Mouse (Mus musculus) heart, embryonic 13.5 days (tissue): Measurements from ENCODE around the gene Rpl4. TPM values are rescaled to one million over a fixed set of nuclear protein-coding genes. Genes with fewer than 3 reads are reported as not detected.
"Not testable (repeated sequence)": the region's sequence is repeated elsewhere in the genome, so short reads cannot be mapped to it uniquely, and the experiment has no call there.

Experiments used
- ATAC-seq: fragments of 200-750 bp; cut with Nextera tagmentation; 2 replicates; pipeline ENCODE4 v1.8.0; 2017; ENCODE audit warnings: moderate TSS enrichment; ENCODE audit not compliant: insufficient number of reproducible peaks, low FRiP score, low TSS enrichment; ENCODE audit errors: extremely low read depth
- H3K27ac ChIP-seq: fragments of 300-500 bp; sonication (generic); replicated peaks from 2 replicates; pipeline ENCODE4 v1.5.1; 2015; ENCODE audit warnings: moderate library complexity, mild to moderate bottlenecking, inconsistent platforms
- H3K27me3 ChIP-seq: fragments of 300-500 bp; sonication (generic); replicated peaks from 2 replicates; pipeline ENCODE4 v1.6.1; 2015; ENCODE audit warnings: mild to moderate bottlenecking, inconsistent platforms
- H3K36me3 ChIP-seq: fragments of 300-500 bp; sonication (generic); 2 replicates; pipeline ENCODE4 v1.6.1; 2015; ENCODE audit warnings: mild to moderate bottlenecking, inconsistent platforms
- H3K4me1 ChIP-seq: fragments of 300-500 bp; sonication (generic); 2 replicates; pipeline ENCODE4 v1.6.1; 2015; ENCODE audit warnings: inconsistent platforms
- H3K4me2 ChIP-seq: fragments of 300-500 bp; sonication (generic); 2 replicates; pipeline ENCODE4 v1.6.1; 2015; ENCODE audit warnings: inconsistent platforms, mild to moderate bottlenecking, moderate library complexity
- H3K4me3 ChIP-seq: fragments of 300-500 bp; sonication (generic); 2 replicates; pipeline ENCODE4 v1.5.1; 2015; ENCODE audit warnings: moderate library complexity, mild to moderate bottlenecking, inconsistent platforms
- H3K9ac ChIP-seq: fragments of 300-500 bp; sonication (generic); 2 replicates; pipeline ENCODE4 v1.6.1; 2015; ENCODE audit warnings: inconsistent platforms, mild to moderate bottlenecking, moderate library complexity
- H3K9me3 ChIP-seq: fragments of 300-500 bp; sonication (generic); 2 replicates; pipeline ENCODE4 v1.6.1; 2016; ENCODE audit warnings: inconsistent platforms
- WGBS: fragments of 180-500 bp; shearing (Covaris S2); methylation state at CpG from one replicate; pipeline ENCODE4 v1.1.7; 2015; ENCODE audit warnings: mixed read lengths; 5-methylcytosine and 5-hydroxymethylcytosine counted together
- polyA plus RNA-seq: library from polyadenylated mRNA; unstranded; fragments of >200 nt; fragmentation: Nextera tagmentation; extraction: Ambion mirVana; gene quantifications from 2 replicates; pipeline ENCODE4 v1.2.1, GENCODE M21; 2015

Gene Rpl4
- 707 and 780 TPM in 2 replicates for polyA plus RNA-seq

DNA sequence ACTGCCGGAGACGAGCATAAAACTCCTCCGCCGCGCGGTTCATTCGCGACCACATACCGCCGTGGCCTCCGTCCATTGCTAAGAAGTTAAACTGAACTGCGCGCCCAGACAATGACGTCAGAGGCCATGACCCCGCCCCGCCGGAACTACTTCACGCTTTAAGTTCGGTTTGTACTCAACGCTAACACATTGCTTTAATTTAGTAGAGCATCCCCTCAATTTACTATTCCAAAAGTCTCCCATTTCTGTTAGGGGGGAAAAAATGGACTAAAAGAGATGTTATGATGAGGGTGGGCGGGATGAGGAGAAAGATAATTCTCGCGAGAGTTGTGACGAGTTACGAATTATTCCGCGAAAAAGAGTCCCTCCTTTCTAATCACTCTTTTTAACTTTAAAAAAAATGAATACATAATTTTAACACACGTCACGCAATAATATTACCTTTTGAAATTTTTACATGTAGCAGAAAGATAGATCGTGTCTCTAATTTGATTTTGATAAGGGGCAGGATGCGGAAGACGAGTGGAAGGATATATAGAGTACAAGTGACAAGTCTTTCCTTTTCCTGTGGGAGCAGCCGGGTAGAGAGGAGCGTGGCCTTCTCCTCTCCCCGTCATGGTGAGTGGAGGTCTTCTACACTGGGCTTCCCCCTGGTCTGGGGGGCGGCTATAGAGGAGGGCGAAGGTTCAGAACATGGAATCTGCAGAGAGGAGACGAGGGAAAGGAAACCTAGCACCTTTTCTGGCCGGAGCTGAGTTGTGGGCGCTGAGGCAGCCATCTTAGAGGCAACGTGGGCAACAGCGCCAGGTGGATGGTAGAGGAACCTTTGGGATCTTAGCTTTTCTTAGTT lies at the start of gene Rpl4, which contains the start of gene Zwilch:
Rpl4 (plus strand) TSS at position 560 of the 850 bp plus-strand sequence.
Zwilch (minus strand) TSS at position 289 of the 850 bp plus-strand sequence.
- Histone ChIP-seq H3K4me1 (peaks cover 33% of the 10 kb centered on the region), H3K36me3 (peaks cover 39% of the 10 kb centered on the region), H3K9me3 (no peaks in the 10 kb centered on the region), H3K27ac (peak within 1 kb of the TSS; percentile 90), H3K9ac (peak within 1 kb of the TSS; percentile 97), H3K27me3 (no peaks in the 10 kb centered on the region), H3K4me2 (peak within 1 kb of the TSS; percentile 86), H3K4me3 (peak within 1 kb of the TSS; percentile 95)
- ATAC-seq: peak; percentile 65; the same call in 1 of the 2 replicates
- under 1% methylated on average over 42 of the region's 42 CpGs for WGBS

DNA sequence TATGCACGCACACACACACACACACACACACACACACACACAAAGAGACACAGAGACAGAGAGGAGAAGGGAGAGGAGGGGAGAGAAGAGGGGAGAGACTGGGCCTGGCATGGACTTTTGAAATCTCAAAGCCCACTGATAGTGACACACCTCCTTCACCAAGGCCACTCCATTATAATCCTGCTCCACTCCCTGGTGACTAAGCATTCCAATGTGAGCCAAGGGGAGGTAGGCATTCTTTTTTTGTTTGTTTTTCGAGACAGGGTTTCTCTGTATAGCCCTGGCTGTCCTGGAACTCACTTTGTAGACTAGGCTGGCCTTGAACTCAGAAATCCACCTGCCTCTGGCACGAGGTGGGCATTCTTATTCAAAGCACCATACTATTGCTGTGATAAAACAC lies 48.3 kb upstream of the Rpl4 start:
- H3K27ac ChIP-seq, H3K4me2 ChIP-seq, H3K4me3 ChIP-seq, H3K27me3 ChIP-seq, ATAC-seq, H3K9me3 ChIP-seq, H3K36me3 ChIP-seq, H3K9ac ChIP-seq: not testable (repeated sequence)
- peaks cover 18% of the 10 kb centered on the region for H3K4me1 ChIP-seq
- 62% methylated on average over 3 of the region's 3 CpGs for WGBS

DNA sequence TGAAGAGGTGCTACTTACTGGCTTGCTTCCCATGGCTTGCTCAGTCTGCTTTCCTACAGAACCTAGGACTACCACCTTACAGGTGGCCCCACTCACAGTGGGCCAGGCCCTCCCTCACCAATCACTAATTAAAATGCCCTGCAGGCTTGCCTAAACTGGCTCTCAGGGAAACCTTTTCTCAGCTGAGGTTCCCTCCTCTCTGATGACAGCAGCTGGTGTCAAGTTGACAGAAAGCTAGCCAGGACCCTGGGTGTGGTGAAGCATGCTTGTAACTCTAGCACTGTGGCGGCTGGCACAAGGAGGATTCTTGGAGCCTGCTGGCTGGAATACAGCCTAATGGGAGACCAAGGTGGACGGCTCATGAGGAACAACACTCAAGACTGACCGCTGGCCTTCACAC lies 47.9 kb upstream of the Rpl4 start:
- Histone ChIP-seq H3K4me3 (no peak overlapping the region), H3K9ac (0 out of 2 replicates have a peak overlapping the region, but pooled peaks have one; percentile 47), H3K27me3 (no peaks in the 10 kb centered on the region), H3K9me3 (no peaks in the 10 kb centered on the region), H3K27ac (no peak overlapping the region; the same call in 1 of the 2 replicates), H3K4me1 (peaks cover 18% of the 10 kb centered on the region), H3K36me3 (no peaks in the 10 kb centered on the region), H3K4me2 (no peak overlapping the region)
- 41% methylated on average over 3 of the region's 3 CpGs for WGBS
- ATAC-seq: no peak

DNA sequence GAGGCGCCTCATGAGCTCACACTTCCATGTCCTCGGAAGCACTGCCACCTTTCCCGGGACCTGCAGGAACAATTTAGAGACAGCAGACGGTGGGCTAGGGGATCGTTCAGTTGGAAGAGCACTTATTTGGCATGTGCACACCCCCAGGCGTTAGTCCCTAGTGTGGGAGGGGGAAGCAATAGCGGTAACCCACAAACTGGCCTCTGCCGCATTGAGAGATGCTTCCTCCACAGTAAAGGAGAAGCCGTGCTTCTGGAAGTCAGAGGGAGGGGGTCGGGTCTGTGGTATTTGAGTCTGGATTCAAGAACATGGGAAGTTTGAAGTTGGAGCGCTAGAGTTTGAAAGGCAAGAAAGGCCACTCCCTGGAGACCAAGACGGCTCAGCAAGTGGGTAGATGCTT lies 47.1 kb upstream of the Rpl4 start:
- Histone ChIP-seq H3K36me3 (no peaks in the 10 kb centered on the region), H3K9me3 (no peaks in the 10 kb centered on the region), H3K4me3 (no peak overlapping the region), H3K27me3 (no peaks in the 10 kb centered on the region), H3K9ac (peak overlapping the region; percentile 47; the same call in 1 of the 2 replicates), H3K4me1 (peaks cover 18% of the 10 kb centered on the region), H3K27ac (no peak overlapping the region), H3K4me2 (peak overlapping the region; percentile 28)
- ATAC-seq: no peak
- 48% methylated on average over 12 of the region's 12 CpGs for WGBS

DNA sequence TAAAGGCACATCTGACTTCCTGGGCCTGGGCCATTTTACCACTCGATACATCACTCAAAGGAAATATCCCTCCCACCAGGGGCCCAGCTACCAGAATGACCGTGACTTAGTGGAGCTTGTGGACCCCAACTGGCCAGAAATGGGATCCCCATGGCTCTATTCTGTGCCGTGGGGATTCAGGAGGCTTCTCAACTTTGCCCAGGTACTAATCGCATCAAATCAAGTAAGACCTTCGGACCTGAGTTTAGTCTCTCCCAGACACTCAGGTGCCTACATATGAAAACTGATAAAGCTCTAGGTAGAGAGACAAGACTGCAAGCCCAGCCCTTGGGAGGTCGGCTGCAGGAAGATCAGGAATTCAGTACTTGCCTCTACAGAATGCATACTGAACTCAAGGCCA lies 41.6 kb upstream of the Rpl4 start:
- peaks cover 11% of the 10 kb centered on the region for H3K36me3 ChIP-seq
- H3K9me3 ChIP-seq: no peaks in the 10 kb centered on the region
- H3K27ac ChIP-seq: no peak overlapping the region
- H3K9ac ChIP-seq: no peak overlapping the region
- H3K4me2 ChIP-seq: no peak overlapping the region
- H3K4me3 ChIP-seq: no peak overlapping the region
- no peaks in the 10 kb centered on the region for H3K27me3 ChIP-seq
- no peak for ATAC-seq
- WGBS: 79% methylated on average over 6 of the region's 6 CpGs
- no peaks in the 10 kb centered on the region for H3K4me1 ChIP-seq

DNA sequence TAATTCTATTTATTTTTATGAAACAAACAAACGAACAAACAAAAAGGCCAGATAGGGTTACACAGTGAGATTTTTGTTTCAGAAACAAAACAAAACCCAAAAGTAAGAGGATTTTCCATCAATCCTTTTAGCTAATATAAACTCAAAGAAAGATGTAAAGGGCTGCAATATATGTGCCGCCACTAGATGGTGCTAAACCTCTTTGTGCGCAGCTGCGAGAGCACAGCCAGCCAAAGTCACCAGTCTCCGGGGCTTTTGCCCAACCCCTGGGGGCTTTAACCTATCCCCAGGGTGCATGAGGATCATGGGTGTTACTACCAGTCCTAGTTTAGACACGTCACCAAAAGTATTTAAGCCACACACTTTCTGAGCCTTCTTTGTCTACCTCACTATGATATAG lies 34.3 kb upstream of the Rpl4 start:
- not testable (repeated sequence) for H3K27ac ChIP-seq, H3K9me3 ChIP-seq, ATAC-seq, H3K9ac ChIP-seq, H3K4me3 ChIP-seq, H3K27me3 ChIP-seq, H3K4me1 ChIP-seq, H3K4me2 ChIP-seq
- peaks cover 69% of the 10 kb centered on the region for H3K36me3 ChIP-seq
- 5% methylated on average over 6 of the region's 6 CpGs for WGBS

DNA sequence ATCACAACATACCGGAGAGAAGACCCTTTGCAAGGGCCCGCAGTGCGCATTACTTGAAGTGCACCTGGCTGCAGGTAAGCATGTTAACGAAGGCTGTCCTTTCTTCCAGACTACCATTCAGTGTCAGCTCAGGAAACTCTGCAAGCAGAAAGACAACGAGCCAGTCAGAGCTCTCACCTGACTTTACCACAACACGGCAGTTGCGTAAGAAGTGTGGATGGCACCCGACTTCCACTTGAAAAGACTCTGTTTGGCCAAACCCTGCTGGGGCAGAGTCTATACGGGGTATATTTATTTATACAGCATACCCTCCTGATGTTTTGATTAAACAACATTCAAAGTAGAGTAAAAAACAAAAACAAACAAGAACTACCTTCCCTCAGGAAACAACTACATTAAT lies 33.3 kb upstream of the Rpl4 start:
- no peak for ATAC-seq
- Histone ChIP-seq H3K4me2 (no peak overlapping the region), H3K4me3 (no peak overlapping the region), H3K4me1 (no peaks in the 10 kb centered on the region), H3K27ac (no peak overlapping the region), H3K9me3 (no peaks in the 10 kb centered on the region), H3K27me3 (no peaks in the 10 kb centered on the region), H3K9ac (no peak overlapping the region), H3K36me3 (peaks cover 77% of the 10 kb centered on the region)
- 88% methylated on average over 9 of the region's 9 CpGs for WGBS

DNA sequence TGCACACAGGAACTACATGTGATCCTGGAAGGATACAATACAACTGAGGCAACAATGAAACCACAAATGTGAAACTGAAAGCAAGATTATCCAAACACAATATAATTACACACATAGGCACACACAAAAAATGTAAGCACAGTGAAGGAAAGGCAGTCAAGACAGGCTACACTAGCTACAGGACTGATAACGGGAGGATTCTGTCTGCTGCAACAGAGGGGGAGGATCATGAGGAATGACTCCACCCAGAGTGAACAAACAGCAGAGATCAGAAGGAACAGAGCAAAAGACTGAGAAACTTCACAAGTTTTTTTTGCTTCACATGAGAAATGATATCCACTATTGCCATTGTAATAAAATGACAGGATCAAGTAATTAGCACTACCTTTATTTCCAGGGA lies 16.5 kb upstream of the Rpl4 start:
- no peak overlapping the region for H3K27ac ChIP-seq
- WGBS: 57% methylated on average over 1 of the region's 1 CpGs
- no peak overlapping the region for H3K4me3 ChIP-seq
- H3K4me1 ChIP-seq: no peaks in the 10 kb centered on the region
- H3K9me3 ChIP-seq: no peaks in the 10 kb centered on the region
- ATAC-seq: no peak
- H3K36me3 ChIP-seq: peaks cover 94% of the 10 kb centered on the region
- H3K4me2 ChIP-seq: no peak overlapping the region
- no peaks in the 10 kb centered on the region for H3K27me3 ChIP-seq
- no peak overlapping the region for H3K9ac ChIP-seq

DNA sequence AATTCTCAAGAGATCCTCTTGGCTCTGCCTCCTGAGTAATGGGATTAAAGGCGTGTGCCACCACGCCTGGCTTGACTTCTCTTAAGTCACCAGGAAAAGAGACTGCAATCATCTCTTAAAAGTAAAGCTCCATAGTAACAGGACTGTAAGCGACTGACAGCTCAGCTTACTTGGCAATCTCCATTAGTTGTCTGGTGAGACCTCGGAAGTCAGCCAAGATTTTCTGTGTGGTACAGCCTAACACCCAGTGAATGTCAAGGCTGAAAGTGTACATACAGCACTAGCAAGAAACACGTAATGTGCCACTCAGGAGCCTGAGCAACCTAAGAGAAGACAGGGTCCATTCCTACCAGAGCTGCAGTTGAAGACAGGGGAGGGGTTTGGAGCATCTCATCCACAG lies 12.7 kb upstream of the Rpl4 start:
- Histone ChIP-seq H3K4me3 (no peak overlapping the region), H3K9ac (no peak overlapping the region), H3K4me1 (no peaks in the 10 kb centered on the region), H3K27me3 (no peaks in the 10 kb centered on the region), H3K9me3 (no peaks in the 10 kb centered on the region), H3K27ac (no peak overlapping the region), H3K4me2 (no peak overlapping the region), H3K36me3 (peaks cover 91% of the 10 kb centered on the region)
- 90% methylated on average over 5 of the region's 5 CpGs for WGBS
- ATAC-seq: no peak

DNA sequence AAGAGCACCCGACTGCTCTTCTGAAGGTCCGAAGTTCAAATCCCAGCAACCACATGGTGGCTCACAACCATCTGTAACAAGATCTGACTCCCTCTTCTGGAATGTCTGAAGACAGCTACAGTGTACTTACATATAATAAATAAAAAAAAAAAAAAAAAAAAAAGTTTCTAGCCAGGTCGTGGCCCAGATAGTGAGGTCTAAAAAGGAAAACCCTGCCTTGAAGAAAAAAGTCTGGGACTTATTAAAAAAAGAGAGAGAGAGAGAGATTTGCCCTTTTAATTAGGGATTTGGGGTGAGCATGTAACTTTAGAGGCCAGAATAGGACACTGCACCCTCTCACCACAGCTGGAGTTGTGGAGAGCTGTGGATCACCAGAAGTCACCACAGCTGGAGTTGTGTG lies 3.2 kb upstream of the Rpl4 start:
- H3K9me3 ChIP-seq, H3K9ac ChIP-seq, H3K4me3 ChIP-seq, H3K27ac ChIP-seq, ATAC-seq, H3K4me2 ChIP-seq, H3K27me3 ChIP-seq: not testable (repeated sequence)
- Histone ChIP-seq H3K4me1 (peaks cover 26% of the 10 kb centered on the region), H3K36me3 (peaks cover 31% of the 10 kb centered on the region)
- 86% methylated on average over 3 of the region's 3 CpGs for WGBS

DNA sequence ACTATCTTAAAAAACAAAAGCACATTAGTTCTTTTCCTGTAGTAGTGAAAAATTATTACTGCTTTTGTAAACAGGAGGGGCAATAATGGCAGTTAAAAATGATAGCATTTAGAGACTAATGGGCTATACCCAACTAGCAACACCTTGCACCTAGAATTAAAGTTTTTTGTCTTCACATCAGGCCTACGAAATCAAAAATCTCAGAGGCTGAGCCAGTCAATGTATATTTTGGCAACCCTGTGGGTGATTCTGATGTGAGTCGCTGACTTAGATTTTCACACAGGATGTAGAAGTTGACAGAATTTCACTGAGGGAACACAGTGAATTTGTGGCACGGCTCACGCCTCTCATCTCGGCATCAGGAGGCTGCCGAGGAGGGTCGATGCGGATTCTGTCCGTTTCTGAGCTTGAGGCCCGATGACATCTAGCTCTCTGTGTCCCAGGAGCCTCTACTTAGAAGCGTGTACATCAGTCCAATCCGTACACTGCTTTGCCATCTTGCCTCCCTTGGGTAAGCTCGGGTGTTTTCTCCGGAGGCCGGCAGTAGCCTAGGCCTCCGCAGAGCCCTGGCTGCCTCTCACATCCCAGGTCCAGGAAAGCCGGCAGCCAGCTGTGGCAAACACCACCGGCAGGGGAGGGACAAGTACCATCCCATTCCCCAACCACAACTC lies 895 bp upstream of the Rpl4 start:
- Histone ChIP-seq H3K4me1 (peaks cover 33% of the 10 kb centered on the region), H3K9me3 (no peaks in the 10 kb centered on the region), H3K4me3 (peak overlapping the region; percentile 95), H3K27ac (peak overlapping the region; percentile 90), H3K36me3 (peaks cover 38% of the 10 kb centered on the region), H3K4me2 (peak overlapping the region; percentile 86), H3K27me3 (no peaks in the 10 kb centered on the region), H3K9ac (peak overlapping the region; percentile 97)
- WGBS: 2% methylated on average over 18 of the region's 18 CpGs
- ATAC-seq: no peak
